Mouse (Mus musculus): Measurements from ENCODE around the gene Sphkap. TPM values are rescaled to one million over a fixed set of nuclear protein-coding genes. Genes with fewer than 3 reads are reported as not detected.

Sphkap gene
- polyA plus RNA-seq, 1 experiment, result not detected

DNA sequence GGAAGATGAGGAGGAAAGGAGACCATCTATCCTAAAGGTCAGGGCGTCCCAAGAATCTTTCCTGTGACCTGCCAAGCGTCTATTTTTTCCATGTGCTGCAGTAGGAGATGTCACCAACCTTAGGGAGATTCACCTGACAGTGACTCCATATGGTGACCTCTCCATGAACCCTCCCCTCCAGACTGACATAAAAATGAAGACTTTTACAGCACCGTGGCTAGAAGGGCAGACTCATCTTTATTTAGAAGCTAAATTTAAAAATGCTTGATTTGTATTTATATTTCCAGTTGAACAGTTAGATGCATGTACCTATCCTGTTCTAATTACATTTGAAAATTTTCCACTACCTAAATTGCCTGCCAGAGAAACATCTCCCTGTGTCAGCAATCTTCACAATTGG lies 180.1 kb downstream of the Sphkap start:
- Histone ChIP-seq H3K4me3 (ENCODE audit: insufficient read depth, low read depth, low read length) (no peak overlapping the region), H3K27ac (ENCODE audit: insufficient read depth, low read depth, low read length) (no peak overlapping the region), H3K4me1 (ENCODE audit: control insufficient read depth, insufficient read depth, low read length) (no peaks in the 10 kb centered on the region)
- 91% methylated on average over 3 of the region's 3 CpGs for WGBS
- TF ChIP-seq CTCF (IDR thresholded peaks at IDR 0.05; ENCODE audit: insufficient read depth, low read depth, low read length) (no peak), POLR2A (IDR thresholded peaks at IDR 0.05; ENCODE audit: insufficient read depth, low read depth, low read length) (no peak)

DNA sequence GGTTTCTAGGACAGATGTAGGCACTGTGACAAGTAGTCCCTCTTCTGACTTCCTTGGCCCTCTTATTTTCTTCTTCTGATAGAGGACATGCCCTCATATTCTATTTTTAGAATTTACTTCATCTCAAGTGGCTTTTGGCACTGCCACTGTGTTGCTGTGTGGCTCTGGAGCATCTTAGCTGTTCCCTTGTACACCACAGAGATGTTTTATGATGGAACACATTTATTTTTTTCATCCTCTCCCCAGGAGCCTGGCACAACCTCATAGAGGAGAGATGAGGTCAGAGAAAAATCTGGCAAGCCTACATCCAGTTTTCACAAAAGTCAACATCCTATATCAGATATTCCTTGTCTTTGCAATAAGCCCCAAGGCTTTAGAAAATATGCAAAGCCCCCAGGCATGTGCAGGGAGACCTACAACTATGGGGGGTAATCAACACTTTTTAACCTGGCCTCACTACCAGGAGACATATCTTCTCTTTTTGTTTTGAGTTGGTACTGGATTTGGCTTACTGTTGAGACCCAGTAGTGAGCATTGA lies 183.5 kb downstream of the Sphkap start:
- Histone ChIP-seq H3K27ac (ENCODE audit: insufficient read depth, low read depth, low read length) (no peak overlapping the region), H3K4me1 (ENCODE audit: control insufficient read depth, insufficient read depth, low read length) (0 out of 2 replicates have a peak, but pooled peaks cover 2% of the 10 kb centered on the region), H3K4me3 (ENCODE audit: insufficient read depth, low read depth, low read length) (no peak overlapping the region)
- TF ChIP-seq POLR2A (IDR thresholded peaks at IDR 0.05; ENCODE audit: insufficient read depth, low read depth, low read length), result no peak
- TF ChIP-seq CTCF (IDR thresholded peaks at IDR 0.05; ENCODE audit: insufficient read depth, low read depth, low read length), result no peak

DNA sequence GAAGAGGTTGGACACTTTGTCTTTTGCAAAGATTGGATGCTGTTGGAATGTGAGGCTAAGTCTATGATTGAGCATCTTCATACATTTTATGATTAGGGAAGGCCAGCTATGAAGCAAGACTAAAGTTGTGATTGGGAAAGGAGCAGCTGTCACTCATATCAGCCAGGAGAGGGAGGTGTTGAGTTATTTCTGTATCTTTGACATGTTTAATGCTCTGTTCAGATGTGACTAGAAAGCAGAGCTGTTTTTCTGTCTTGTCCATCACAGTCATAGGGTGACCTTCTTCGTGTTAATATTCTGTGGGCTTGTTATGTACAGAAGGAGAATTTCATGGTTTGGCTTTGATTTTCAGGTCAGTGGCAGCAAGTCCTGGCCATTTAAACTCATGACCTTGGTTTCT lies 184.9 kb downstream of the Sphkap start:
- 75% methylated on average over 1 of the region's 1 CpGs for WGBS
- Histone ChIP-seq H3K4me1 (ENCODE audit: control insufficient read depth, insufficient read depth, low read length) (0 out of 2 replicates have a peak, but pooled peaks cover 2% of the 10 kb centered on the region), H3K4me3 (ENCODE audit: insufficient read depth, low read depth, low read length) (no peak overlapping the region), H3K27ac (ENCODE audit: insufficient read depth, low read depth, low read length) (no peak overlapping the region)
- no peak for TF ChIP-seq CTCF (IDR thresholded peaks at IDR 0.05; ENCODE audit: insufficient read depth, low read depth, low read length)
- TF ChIP-seq POLR2A (IDR thresholded peaks at IDR 0.05; ENCODE audit: insufficient read depth, low read depth, low read length), result no peak

DNA sequence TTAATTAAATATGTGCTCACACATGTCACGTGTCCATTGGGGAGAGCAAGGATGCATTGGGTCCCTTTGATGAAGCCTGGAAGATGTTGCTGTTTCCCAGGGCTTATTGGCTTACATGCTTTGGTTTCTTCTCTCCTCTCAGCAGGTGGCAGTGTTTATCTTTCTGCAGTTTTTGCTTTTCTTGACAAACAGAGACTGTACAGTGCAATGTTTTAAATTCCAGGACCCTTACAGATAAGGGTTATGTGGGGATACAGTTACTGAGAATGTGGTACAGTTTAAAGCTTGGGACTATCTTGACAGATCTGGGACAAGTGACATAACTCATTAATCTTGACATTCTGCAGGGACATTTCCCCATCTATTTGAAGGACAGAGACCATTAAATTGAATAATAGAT lies 189.7 kb downstream of the Sphkap start:
- WGBS, result 29% methylated on average over 1 of the region's 1 CpGs
- TF ChIP-seq CTCF (IDR thresholded peaks at IDR 0.05; ENCODE audit: insufficient read depth, low read depth, low read length) (no peak), POLR2A (IDR thresholded peaks at IDR 0.05; ENCODE audit: insufficient read depth, low read depth, low read length) (no peak)
- Histone ChIP-seq H3K27ac (ENCODE audit: insufficient read depth, low read depth, low read length) (no peak overlapping the region), H3K4me3 (ENCODE audit: insufficient read depth, low read depth, low read length) (no peak overlapping the region), H3K4me1 (ENCODE audit: control insufficient read depth, insufficient read depth, low read length) (0 out of 2 replicates have a peak, but pooled peaks cover 2% of the 10 kb centered on the region)

DNA sequence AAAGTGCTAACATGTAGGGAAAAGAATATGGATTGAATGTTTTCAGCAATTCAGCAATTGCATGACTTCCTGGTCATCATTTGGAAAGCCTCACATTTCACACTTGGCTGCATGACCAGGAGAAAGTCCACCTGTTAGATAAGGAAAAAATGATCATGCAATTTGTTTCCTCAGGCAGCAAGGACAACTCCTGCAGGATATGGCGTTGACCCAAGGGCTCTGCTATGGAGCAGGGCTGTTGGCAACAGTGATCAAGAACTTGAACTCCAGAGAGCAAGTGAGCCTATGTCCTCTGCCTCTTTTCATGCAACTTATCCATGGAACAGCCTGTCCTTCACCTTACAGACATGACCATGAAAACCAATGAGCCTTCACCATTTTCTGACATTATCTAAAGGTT lies 198.0 kb downstream of the Sphkap start:
- WGBS, result 90% methylated on average over 1 of the region's 1 CpGs
- Histone ChIP-seq H3K4me3 (ENCODE audit: insufficient read depth, low read depth, low read length) (no peak overlapping the region), H3K4me1 (ENCODE audit: control insufficient read depth, insufficient read depth, low read length) (no peaks in the 10 kb centered on the region), H3K27ac (ENCODE audit: insufficient read depth, low read depth, low read length) (no peak overlapping the region)
- TF ChIP-seq CTCF (IDR thresholded peaks at IDR 0.05; ENCODE audit: insufficient read depth, low read depth, low read length) (no peak), POLR2A (IDR thresholded peaks at IDR 0.05; ENCODE audit: insufficient read depth, low read depth, low read length) (no peak)

Other genes with a start within 250 kb of the Sphkap start
- gene Daw1, start 248.4 kb downstream of the Sphkap start, polyA plus RNA-seq (2012; ENCODE audit: insufficient read depth, insufficient read length, low replicate concordance, missing spikeins), result not detected in 2 replicates